Mouse (Mus musculus): ENCODE measurements around the gene Lsm4. TPM values are rescaled to one million over a fixed set of nuclear protein-coding genes. Genes with fewer than 3 reads are reported as not detected.

Gene Lsm4
- polyA plus RNA-seq, 1 experiment = 88.0 TPM

DNA sequence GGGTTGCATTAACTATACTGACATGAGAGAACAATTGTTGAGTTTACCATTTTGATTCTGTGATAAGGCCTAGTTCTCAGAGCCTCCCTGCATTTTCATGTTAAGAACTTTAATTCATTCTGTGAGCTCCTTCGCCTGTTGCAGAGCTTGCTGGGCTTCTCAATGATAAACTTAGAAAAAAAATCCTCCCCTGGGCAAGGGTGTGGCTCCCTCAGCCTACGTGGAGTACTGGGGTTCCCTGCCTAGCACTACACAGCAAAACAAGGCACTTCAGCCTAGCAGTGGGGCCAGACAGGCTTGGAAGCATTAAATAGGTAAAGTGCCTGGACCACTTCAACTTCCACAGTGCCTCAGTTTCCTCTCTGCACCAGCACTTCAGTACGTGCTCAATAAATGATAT lies 8.4 kb downstream of the Lsm4 start:
- Histone ChIP-seq H3K4me1 (ENCODE audit: control insufficient read depth) (peaks cover 62% of the 10 kb centered on the region), H3K9me3 (ENCODE audit: control insufficient read depth, low read length) (peaks cover 7% of the 10 kb centered on the region), H3K27me3 (ENCODE audit: control insufficient read depth) (peaks cover 15% of the 10 kb centered on the region), H3K36me3 (ENCODE audit: control insufficient read depth) (peaks cover 41% of the 10 kb centered on the region), H3K4me3 (replicated peaks) (no peak overlapping the region)
- TF ChIP-seq TAL1 (IDR thresholded peaks at IDR 0.05; ENCODE audit: low read length) (no peak), GATA1 (IDR thresholded peaks at IDR 0.05; ENCODE audit: low read length) (no peak)

DNA sequence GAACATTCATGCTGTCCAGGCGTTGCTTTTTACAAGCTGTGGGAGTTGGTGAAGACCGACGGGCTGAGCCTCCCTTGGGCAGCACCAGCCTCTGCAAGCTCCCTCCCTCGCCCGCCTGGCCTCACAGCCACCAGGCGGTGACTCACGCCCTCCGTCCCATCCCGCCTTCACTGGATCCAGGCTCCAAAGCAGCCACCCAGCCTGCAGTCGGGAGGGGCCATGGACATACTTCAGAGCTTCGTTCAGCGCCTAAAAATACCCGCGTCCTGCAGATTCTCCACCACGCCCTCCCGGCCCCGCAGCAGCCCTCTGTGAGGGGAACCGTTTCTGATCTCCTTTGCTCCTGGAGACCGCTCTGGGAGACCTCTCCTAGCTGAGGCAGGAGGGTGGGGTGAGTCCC lies 9.1 kb downstream of the Lsm4 start:
- Histone ChIP-seq H3K36me3 (ENCODE audit: control insufficient read depth) (peaks cover 34% of the 10 kb centered on the region), H3K4me1 (ENCODE audit: control insufficient read depth) (peaks cover 57% of the 10 kb centered on the region), H3K4me3 (replicated peaks) (no peak overlapping the region), H3K27me3 (ENCODE audit: control insufficient read depth) (peaks cover 15% of the 10 kb centered on the region), H3K9me3 (ENCODE audit: control insufficient read depth, low read length) (peaks cover 7% of the 10 kb centered on the region)
- no peak for TF ChIP-seq TAL1 (IDR thresholded peaks at IDR 0.05; ENCODE audit: low read length)
- no peak for TF ChIP-seq GATA1 (IDR thresholded peaks at IDR 0.05; ENCODE audit: low read length)

DNA sequence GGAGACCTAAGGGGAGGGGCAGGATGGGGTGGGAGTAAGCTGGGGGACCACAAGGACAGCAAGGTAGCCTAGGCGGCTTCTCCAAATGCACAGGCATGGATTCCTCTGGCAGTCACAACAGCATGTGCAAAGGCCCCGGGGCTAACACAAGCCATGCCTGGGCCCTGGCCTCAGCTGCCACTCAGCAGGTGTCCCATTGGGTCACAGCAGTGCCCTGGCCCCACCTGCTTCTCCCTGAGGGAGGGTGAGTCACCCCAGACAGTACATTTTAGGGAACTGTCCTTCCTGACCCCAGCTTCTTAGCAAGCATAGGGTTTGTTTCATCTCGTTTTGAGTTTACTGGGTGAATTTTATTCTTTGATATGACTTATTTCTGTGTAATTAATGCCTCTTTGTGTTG lies 9.6 kb downstream of the Lsm4 start:
- Histone ChIP-seq H3K9me3 (ENCODE audit: control insufficient read depth, low read length) (peaks cover 7% of the 10 kb centered on the region), H3K4me1 (ENCODE audit: control insufficient read depth) (peaks cover 52% of the 10 kb centered on the region), H3K27me3 (ENCODE audit: control insufficient read depth) (peaks cover 15% of the 10 kb centered on the region), H3K36me3 (ENCODE audit: control insufficient read depth) (peaks cover 29% of the 10 kb centered on the region), H3K4me3 (replicated peaks) (no peak overlapping the region)
- no peak for TF ChIP-seq TAL1 (IDR thresholded peaks at IDR 0.05; ENCODE audit: low read length)
- TF ChIP-seq GATA1 (IDR thresholded peaks at IDR 0.05; ENCODE audit: low read length) = no peak

GRCm38 (mm10) chr8:70684291-70684690 lies 11.2 kb downstream of the Lsm4 start:
- H3K27me3 ChIP-seq (ENCODE audit: control insufficient read depth) = peaks cover 15% of the 10 kb centered on the region
- no peak overlapping the region for H3K4me3 ChIP-seq (replicated peaks)
- peaks cover 36% of the 10 kb centered on the region for H3K4me1 ChIP-seq (ENCODE audit: control insufficient read depth)
- no peaks in the 10 kb centered on the region for H3K9me3 ChIP-seq (ENCODE audit: control insufficient read depth, low read length)
- TF ChIP-seq TAL1 (IDR thresholded peaks at IDR 0.05; ENCODE audit: low read length) = no peak
- no peak for TF ChIP-seq GATA1 (IDR thresholded peaks at IDR 0.05; ENCODE audit: low read length)
- peaks cover 13% of the 10 kb centered on the region for H3K36me3 ChIP-seq (ENCODE audit: control insufficient read depth)

GRCm38 (mm10) chr8:70687576-70687975 lies 14.5 kb downstream of the Lsm4 start:
- H3K27me3 ChIP-seq (ENCODE audit: control insufficient read depth) = peaks cover 33% of the 10 kb centered on the region
- H3K4me1 ChIP-seq (ENCODE audit: control insufficient read depth) = peaks cover 19% of the 10 kb centered on the region
- no peaks in the 10 kb centered on the region for H3K36me3 ChIP-seq (ENCODE audit: control insufficient read depth)
- H3K9me3 ChIP-seq (ENCODE audit: control insufficient read depth, low read length) = no peaks in the 10 kb centered on the region
- H3K4me3 ChIP-seq (replicated peaks) = no peak overlapping the region
- no peak for TF ChIP-seq GATA1 (IDR thresholded peaks at IDR 0.05; ENCODE audit: low read length)
- no peak for TF ChIP-seq TAL1 (IDR thresholded peaks at IDR 0.05; ENCODE audit: low read length)

DNA sequence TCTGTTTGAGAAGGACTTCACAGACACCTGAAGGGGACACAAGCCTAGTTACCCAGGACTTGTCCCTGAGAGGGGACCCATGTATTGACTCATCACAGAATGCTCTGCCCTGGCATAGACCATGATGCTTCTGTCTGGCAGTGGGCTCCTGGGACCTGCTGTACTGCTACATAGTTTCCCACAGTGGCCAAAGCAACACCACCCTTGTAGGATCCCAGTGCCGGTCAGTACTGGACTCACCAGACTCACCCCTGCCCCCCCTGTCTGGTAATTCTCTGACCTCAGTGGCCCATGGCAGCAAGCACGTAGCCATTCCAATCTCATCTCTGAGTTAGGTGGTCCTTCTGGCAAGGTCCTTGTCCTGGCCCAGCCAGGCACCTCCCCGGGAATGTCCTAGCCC lies 15.1 kb downstream of the Lsm4 start:
- H3K4me3 ChIP-seq (replicated peaks) = no peak overlapping the region
- no peaks in the 10 kb centered on the region for H3K36me3 ChIP-seq (ENCODE audit: control insufficient read depth)
- peaks cover 33% of the 10 kb centered on the region for H3K27me3 ChIP-seq (ENCODE audit: control insufficient read depth)
- H3K9me3 ChIP-seq (ENCODE audit: control insufficient read depth, low read length) = no peaks in the 10 kb centered on the region
- TF ChIP-seq TAL1 (IDR thresholded peaks at IDR 0.05; ENCODE audit: low read length) (no peak), GATA1 (IDR thresholded peaks at IDR 0.05; ENCODE audit: low read length) (no peak)
- H3K4me1 ChIP-seq (ENCODE audit: control insufficient read depth) = peaks cover 17% of the 10 kb centered on the region

GRCm38 (mm10) chr8:70689892-70690390 lies 16.9 kb downstream of the Lsm4 start:
- no peaks in the 10 kb centered on the region for H3K9me3 ChIP-seq (ENCODE audit: control insufficient read depth, low read length)
- TF ChIP-seq TAL1 (IDR thresholded peaks at IDR 0.05; ENCODE audit: low read length) (no peak), GATA1 (IDR thresholded peaks at IDR 0.05; ENCODE audit: low read length) (no peak)

GRCm38 (mm10) chr8:70691230-70691629 lies 18.2 kb downstream of the Lsm4 start:
- Histone ChIP-seq H3K9me3 (ENCODE audit: control insufficient read depth, low read length) (no peaks in the 10 kb centered on the region), H3K4me1 (ENCODE audit: control insufficient read depth) (peaks cover 40% of the 10 kb centered on the region), H3K27me3 (ENCODE audit: control insufficient read depth) (peaks cover 20% of the 10 kb centered on the region), H3K36me3 (ENCODE audit: control insufficient read depth) (no peaks in the 10 kb centered on the region), H3K4me3 (replicated peaks) (no peak overlapping the region)
- TF ChIP-seq TAL1 (IDR thresholded peaks at IDR 0.05; ENCODE audit: low read length) (no peak), GATA1 (IDR thresholded peaks at IDR 0.05; ENCODE audit: low read length) (no peak)

More at GRCm38 (mm10) chr8:70689892-70690390, 16.9 kb downstream of the Lsm4 start:
- peaks cover 23% of the 10 kb centered on the region for H3K27me3 ChIP-seq (ENCODE audit: control insufficient read depth)
- peaks cover 30% of the 10 kb centered on the region for H3K4me1 ChIP-seq (ENCODE audit: control insufficient read depth)
- no peaks in the 10 kb centered on the region for H3K36me3 ChIP-seq (ENCODE audit: control insufficient read depth)
- no peak overlapping the region for H3K4me3 ChIP-seq (replicated peaks)

- Histone ChIP-seq H3K36me3 (ENCODE audit: control insufficient read depth) (no peaks in the 10 kb centered on the region), H3K4me1 (ENCODE audit: control insufficient read depth) (peaks cover 42% of the 10 kb centered on the region), H3K27me3 (ENCODE audit: control insufficient read depth) (peaks cover 20% of the 10 kb centered on the region), H3K9me3 (ENCODE audit: control insufficient read depth, low read length) (no peaks in the 10 kb centered on the region), H3K4me3 (replicated peaks) (no peak overlapping the region)
- TF ChIP-seq GATA1 (IDR thresholded peaks at IDR 0.05; ENCODE audit: low read length) (no peak), TAL1 (IDR thresholded peaks at IDR 0.05; ENCODE audit: low read length) (no peak)
These were observed 18.7 kb downstream of the Lsm4 start for GRCm38 (mm10) chr8:70691727-70692231.

GRCm38 (mm10) chr8:70693636-70694035 lies 20.6 kb downstream of the Lsm4 start:
- Histone ChIP-seq H3K4me3 (replicated peaks) (no peak overlapping the region), H3K4me1 (ENCODE audit: control insufficient read depth) (peaks cover 58% of the 10 kb centered on the region), H3K36me3 (ENCODE audit: control insufficient read depth) (no peaks in the 10 kb centered on the region), H3K27me3 (ENCODE audit: control insufficient read depth) (peaks cover 20% of the 10 kb centered on the region), H3K9me3 (ENCODE audit: control insufficient read depth, low read length) (no peaks in the 10 kb centered on the region)
- TF ChIP-seq GATA1 (IDR thresholded peaks at IDR 0.05; ENCODE audit: low read length) = no peak
- no peak for TF ChIP-seq TAL1 (IDR thresholded peaks at IDR 0.05; ENCODE audit: low read length)
